Mouse (Mus musculus) hindbrain, embryonic 15.5 days (tissue): ENCODE measurements around the gene Olfr401. TPM values are rescaled to one million over a fixed set of nuclear protein-coding genes. Genes with fewer than 3 reads are reported as not detected.
"Not testable (repeated sequence)": the region's sequence is repeated elsewhere in the genome, so short reads cannot be mapped to it uniquely, and the experiment has no call there.

ENCODE experiments used
- ATAC-seq: fragments of 200-750 bp; cut with Nextera tagmentation; 2 replicates; pipeline ENCODE4 v1.8.0; 2017; ENCODE audit warnings: low read depth, moderate number of reproducible peaks, moderate TSS enrichment; ENCODE audit not compliant: low FRiP score
- H3K27ac ChIP-seq: fragments of 300-500 bp; sonication (generic); replicated peaks from 2 replicates; pipeline ENCODE4 v1.5.1; 2015; ENCODE audit warnings: mild to moderate bottlenecking, inconsistent platforms
- H3K27me3 ChIP-seq: fragments of 300-500 bp; sonication (generic); 2 replicates; pipeline ENCODE4 v1.6.1; 2015; ENCODE audit warnings: control low read depth, inconsistent platforms
- H3K36me3 ChIP-seq: fragments of 300-500 bp; sonication (generic); 2 replicates; pipeline ENCODE4 v1.6.1; 2015; ENCODE audit warnings: control low read depth, inconsistent platforms
- H3K4me1 ChIP-seq: fragments of 300-500 bp; sonication (generic); replicated peaks from 2 replicates; pipeline ENCODE4 v1.6.1; 2015; ENCODE audit warnings: control low read depth, inconsistent platforms
- H3K4me2 ChIP-seq: fragments of 300-500 bp; sonication (generic); 2 replicates; pipeline ENCODE4 v1.6.1; 2015; ENCODE audit warnings: moderate library complexity, mild to moderate bottlenecking, inconsistent platforms
- H3K4me3 ChIP-seq: fragments of 300-500 bp; sonication (generic); 2 replicates; pipeline ENCODE4 v1.5.1; 2015; ENCODE audit warnings: mild to moderate bottlenecking, inconsistent platforms
- H3K9ac ChIP-seq: fragments of 300-500 bp; sonication (generic); 2 replicates; pipeline ENCODE4 v1.6.1; 2015; ENCODE audit warnings: inconsistent platforms
- H3K9me3 ChIP-seq: fragments of 300-500 bp; sonication (generic); 2 replicates; pipeline ENCODE4 v1.6.1; 2016; ENCODE audit warnings: control low read depth, inconsistent platforms
- WGBS: fragments of 180-500 bp; shearing (Covaris S2); methylation state at CpG from one replicate; pipeline ENCODE4 v1.1.7; 2015; 5-methylcytosine and 5-hydroxymethylcytosine counted together
- polyA plus RNA-seq: library from polyadenylated mRNA; unstranded; fragments of >200 nt; fragmentation: Nextera tagmentation; extraction: Ambion mirVana; gene quantifications from 2 replicates; pipeline ENCODE4 v1.2.1, GENCODE M21; 2015

Olfr401 gene
- polyA plus RNA-seq: not detected in 2 replicates

GRCm38 (mm10) chr11:74113412-74113811 is at the start of gene Olfr401:
TSS of gene Olfr401 (plus strand) at chr11:74113712.
- Histone ChIP-seq H3K36me3 (no peaks in the 10 kb centered on the region), H3K4me2 (no peak within 1 kb of the TSS), H3K4me1 (no peaks in the 10 kb centered on the region), H3K9ac (no peak within 1 kb of the TSS), H3K4me3 (no peak within 1 kb of the TSS), H3K27me3 (no peaks in the 10 kb centered on the region), H3K9me3 (peaks cover 5% of the 10 kb centered on the region; the same call in 1 of the 2 replicates), H3K27ac (no peak within 1 kb of the TSS)
- no peak for ATAC-seq

DNA sequence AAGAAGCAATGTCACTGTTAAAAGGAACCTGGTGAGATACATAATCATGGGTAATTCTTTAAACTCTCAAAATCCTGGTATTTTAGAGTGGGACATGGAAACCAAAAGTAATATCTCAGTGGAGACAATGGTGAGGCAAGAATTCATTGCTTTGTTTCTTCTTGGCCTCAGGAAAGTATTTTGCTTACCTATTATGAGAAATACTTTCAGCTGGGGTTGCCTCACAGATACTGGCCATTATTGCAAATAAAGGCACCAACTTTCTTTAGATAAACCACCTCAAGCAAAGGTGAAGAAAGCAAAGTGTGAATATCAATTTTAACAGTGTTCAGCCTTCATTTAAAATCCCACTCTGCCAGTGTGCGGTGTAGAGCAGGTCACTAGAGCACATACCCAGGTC is 43.9 kb upstream of the Olfr401 start, which contains the start of gene Zfp616:
Gene Zfp616 (plus strand): TSS at position 301 of the 400 bp plus-strand sequence.
- no peak for ATAC-seq
- no peak within 1 kb of the TSS for H3K27ac ChIP-seq
- no peak within 1 kb of the TSS for H3K4me2 ChIP-seq
- H3K4me3 ChIP-seq: no peak within 1 kb of the TSS
- H3K4me1 ChIP-seq: no peaks in the 10 kb centered on the region
- no peaks in the 10 kb centered on the region for H3K36me3 ChIP-seq
- peaks cover 8% of the 10 kb centered on the region; the same call in 1 of the 2 replicates for H3K9me3 ChIP-seq
- no peaks in the 10 kb centered on the region for H3K27me3 ChIP-seq
- no peak within 1 kb of the TSS for H3K9ac ChIP-seq
- WGBS: 97% methylated on average over 1 of the region's 1 CpGs

GRCm38 (mm10) chr11:74100724-74101123 is 12.8 kb upstream of the Olfr401 start:
- Histone ChIP-seq H3K9me3 (0 out of 2 replicates have a peak, but pooled peaks cover 14% of the 10 kb centered on the region), H3K27me3 (no peaks in the 10 kb centered on the region), H3K36me3 (no peaks in the 10 kb centered on the region), H3K4me3 (no peak overlapping the region), H3K4me2 (no peak overlapping the region), H3K27ac (no peak overlapping the region), H3K9ac (no peak overlapping the region), H3K4me1 (no peaks in the 10 kb centered on the region)
- 78% methylated on average over 2 of the region's 2 CpGs for WGBS
- no peak for ATAC-seq

- Histone ChIP-seq H3K4me3 (no peak overlapping the region), H3K4me2 (no peak overlapping the region), H3K9ac (no peak overlapping the region), H3K4me1 (no peaks in the 10 kb centered on the region), H3K27ac (no peak overlapping the region), H3K36me3 (no peaks in the 10 kb centered on the region), H3K9me3 (0 out of 2 replicates have a peak, but pooled peaks cover 14% of the 10 kb centered on the region), H3K27me3 (no peaks in the 10 kb centered on the region)
- 53% methylated on average over 2 of the region's 2 CpGs for WGBS
- ATAC-seq: no peak
Observed at GRCm38 (mm10) chr11:74101507-74101906, 12.0 kb upstream of the Olfr401 start.

- H3K4me1 ChIP-seq: no peaks in the 10 kb centered on the region
Observed at GRCm38 (mm10) chr11:74105066-74105465, 8.4 kb upstream of the Olfr401 start.

DNA sequence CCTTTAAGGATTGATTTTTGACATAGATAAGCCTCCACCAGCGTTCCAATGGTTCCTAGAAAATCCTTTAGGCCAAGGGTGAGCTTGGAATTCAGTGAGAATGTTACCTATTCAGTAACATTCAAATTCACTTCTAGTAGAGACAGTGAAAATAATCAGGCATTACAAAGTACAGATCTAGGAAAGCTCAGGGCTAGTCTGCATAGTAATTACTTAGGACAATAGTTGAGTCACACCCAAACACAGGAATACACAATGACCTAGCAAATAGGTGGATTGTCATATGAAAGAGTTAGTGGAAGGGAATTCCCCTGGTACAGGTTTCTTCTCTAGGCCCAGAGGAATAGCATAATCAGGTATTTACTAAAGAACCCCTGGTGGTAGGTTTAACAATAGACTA is 26.5 kb downstream of the Olfr401 start:
- H3K27me3 ChIP-seq, H3K4me2 ChIP-seq, H3K4me1 ChIP-seq, H3K27ac ChIP-seq, ATAC-seq, H3K36me3 ChIP-seq, H3K9me3 ChIP-seq, H3K4me3 ChIP-seq, H3K9ac ChIP-seq: not testable (repeated sequence)
- WGBS: 33% methylated on average over 1 of the region's 1 CpGs

More at GRCm38 (mm10) chr11:74105066-74105465, 8.4 kb upstream of the Olfr401 start:
- Histone ChIP-seq H3K27ac (no peak overlapping the region), H3K4me3 (no peak overlapping the region), H3K9me3 (peaks cover 9% of the 10 kb centered on the region; the same call in 1 of the 2 replicates), H3K36me3 (no peaks in the 10 kb centered on the region), H3K4me2 (no peak overlapping the region), H3K27me3 (no peaks in the 10 kb centered on the region), H3K9ac (no peak overlapping the region)
- no peak for ATAC-seq
- 38% methylated on average over 5 of the region's 5 CpGs for WGBS

GRCm38 (mm10) chr11:74145866-74146265 is 32.4 kb downstream of the Olfr401 start:
- Histone ChIP-seq H3K27me3 (no peaks in the 10 kb centered on the region), H3K4me3 (no peak overlapping the region), H3K27ac (no peak overlapping the region), H3K9me3 (peaks cover 16% of the 10 kb centered on the region), H3K36me3 (no peaks in the 10 kb centered on the region), H3K4me2 (no peak overlapping the region), H3K4me1 (no peaks in the 10 kb centered on the region), H3K9ac (no peak overlapping the region)
- no peak for ATAC-seq

DNA sequence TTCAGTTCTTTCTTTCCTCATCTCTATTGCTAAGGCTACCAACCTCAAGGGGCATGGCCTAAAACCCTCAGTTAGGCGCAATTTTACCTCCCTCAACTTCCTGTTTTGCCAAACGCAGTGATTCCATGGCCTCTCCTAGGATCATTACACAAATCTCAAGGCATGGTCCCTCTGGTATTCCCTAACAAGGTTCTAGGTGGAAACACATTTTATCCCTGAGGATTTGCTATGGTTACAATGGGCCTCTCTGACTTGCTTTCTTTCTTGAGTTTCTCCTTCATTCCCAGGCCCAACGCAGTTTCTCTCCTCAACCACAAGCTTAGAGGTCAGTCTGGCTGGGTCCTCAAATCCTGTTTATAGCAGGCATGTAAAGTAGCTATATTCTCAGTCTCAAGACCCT is 39.7 kb downstream of the Olfr401 start, which contains the start of gene Olfr402:
Gene Olfr402 (plus strand): TSS at position 301 of the 400 bp plus-strand sequence.
- 64% methylated on average over 3 of the region's 3 CpGs for WGBS
- no peaks in the 10 kb centered on the region for H3K4me1 ChIP-seq
- ATAC-seq: no peak

GRCm38 (mm10) chr11:74168771-74169170 is 55.3 kb downstream of the Olfr401 start:
- no peak for ATAC-seq
- no peaks in the 10 kb centered on the region for H3K4me1 ChIP-seq
- no peak overlapping the region for H3K4me3 ChIP-seq
- no peaks in the 10 kb centered on the region for H3K27me3 ChIP-seq
- H3K36me3 ChIP-seq: no peaks in the 10 kb centered on the region
- H3K9me3 ChIP-seq: peaks cover 10% of the 10 kb centered on the region; the same call in 1 of the 2 replicates
- no peak overlapping the region for H3K4me2 ChIP-seq
- no peak overlapping the region for H3K27ac ChIP-seq
- H3K9ac ChIP-seq: no peak overlapping the region

More for the DNA sequence above, 39.7 kb downstream of the Olfr401 start, which contains the start of gene Olfr402:
- Histone ChIP-seq H3K4me3 (no peak within 1 kb of the TSS), H3K36me3 (no peaks in the 10 kb centered on the region), H3K27ac (no peak within 1 kb of the TSS), H3K4me2 (no peak within 1 kb of the TSS), H3K9ac (no peak within 1 kb of the TSS), H3K9me3 (0 out of 2 replicates have a peak, but pooled peaks cover 9% of the 10 kb centered on the region), H3K27me3 (no peaks in the 10 kb centered on the region)

Other genes with a start within 250 kb of the Olfr401 start
- gene Olfr394, start 222.9 kb upstream of the Olfr401 start, polyA plus RNA-seq: not detected in 2 replicates
- gene Olfr395, start 204.4 kb upstream of the Olfr401 start, polyA plus RNA-seq: not detected in 2 replicates
- not detected in 2 replicates for gene Olfr23, start 177.0 kb upstream of the Olfr401 start, polyA plus RNA-seq
- not detected in 2 replicates for gene Olfr397, start 152.9 kb upstream of the Olfr401 start, polyA plus RNA-seq
- not detected in 2 replicates for gene Olfr398, start 123.3 kb upstream of the Olfr401 start, polyA plus RNA-seq
- not detected in 2 replicates for gene Olfr139, start 57.2 kb upstream of the Olfr401 start, polyA plus RNA-seq
- not detected in 2 replicates for gene Olfr399, start 57.1 kb upstream of the Olfr401 start, polyA plus RNA-seq
- not detected in 2 replicates for gene Zfp616, start 43.8 kb upstream of the Olfr401 start, polyA plus RNA-seq
- gene Olfr402, start 39.8 kb downstream of the Olfr401 start, polyA plus RNA-seq: not detected in 2 replicates
- gene Olfr403, start 72.5 kb downstream of the Olfr401 start, polyA plus RNA-seq: not detected in 2 replicates
- gene Olfr43, start 97.7 kb downstream of the Olfr401 start, polyA plus RNA-seq: not detected in 2 replicates
- gene Olfr406, start 146.1 kb downstream of the Olfr401 start, polyA plus RNA-seq: not detected in 2 replicates
- gene Olfr59, start 170.0 kb downstream of the Olfr401 start, polyA plus RNA-seq: not detected in 2 replicates
- gene Olfr410, start 224.3 kb downstream of the Olfr401 start, polyA plus RNA-seq: not detected in 2 replicates
- not detected in 2 replicates for gene Olfr411, start 238.9 kb downstream of the Olfr401 start, polyA plus RNA-seq
- gene Olfr412, start 248.4 kb downstream of the Olfr401 start, polyA plus RNA-seq: not detected in 2 replicates